Mouse (Mus musculus): ENCODE data around the gene Traf3. TPM values are rescaled to one million over a fixed set of nuclear protein-coding genes. Genes with fewer than 3 reads are reported as not detected.

The Traf3 gene
- polyA plus RNA-seq, 1 experiment: not detected

DNA sequence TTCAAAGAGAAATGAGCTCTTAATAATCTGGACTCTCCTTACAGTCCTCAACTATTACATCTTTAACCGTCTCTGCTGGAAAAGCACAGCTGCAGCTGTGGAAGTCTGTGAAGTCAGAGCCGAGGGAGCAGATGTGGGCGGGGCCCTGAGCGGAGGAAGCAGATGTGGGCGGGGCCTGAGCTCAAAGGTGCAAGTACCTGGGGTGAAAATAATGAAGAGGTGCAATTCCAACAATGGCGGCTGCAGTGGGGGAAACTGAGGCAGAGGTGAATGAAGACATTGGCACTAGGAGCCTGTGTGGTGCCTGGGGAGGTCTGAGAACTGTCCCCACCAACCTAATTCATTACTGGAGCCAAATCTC, 16.0 kb upstream of the Traf3 start:
- H3K4me3 ChIP-seq (ENCODE audit: insufficient read depth, low read depth, low read length): no peak overlapping the region
- H3K27ac ChIP-seq (ENCODE audit: insufficient read depth, low read depth, low read length): no peak overlapping the region
- 10% methylated on average over 6 of the region's 6 CpGs for WGBS
- TF ChIP-seq CTCF (IDR thresholded peaks at IDR 0.05; ENCODE audit: insufficient read depth, low read depth, low read length): no peak
- no peak for TF ChIP-seq POLR2A (IDR thresholded peaks at IDR 0.05; ENCODE audit: insufficient read depth, low read depth, low read length)
- peaks cover 9% of the 10 kb centered on the region for H3K4me1 ChIP-seq (ENCODE audit: control insufficient read depth, insufficient read depth, low read length)

DNA sequence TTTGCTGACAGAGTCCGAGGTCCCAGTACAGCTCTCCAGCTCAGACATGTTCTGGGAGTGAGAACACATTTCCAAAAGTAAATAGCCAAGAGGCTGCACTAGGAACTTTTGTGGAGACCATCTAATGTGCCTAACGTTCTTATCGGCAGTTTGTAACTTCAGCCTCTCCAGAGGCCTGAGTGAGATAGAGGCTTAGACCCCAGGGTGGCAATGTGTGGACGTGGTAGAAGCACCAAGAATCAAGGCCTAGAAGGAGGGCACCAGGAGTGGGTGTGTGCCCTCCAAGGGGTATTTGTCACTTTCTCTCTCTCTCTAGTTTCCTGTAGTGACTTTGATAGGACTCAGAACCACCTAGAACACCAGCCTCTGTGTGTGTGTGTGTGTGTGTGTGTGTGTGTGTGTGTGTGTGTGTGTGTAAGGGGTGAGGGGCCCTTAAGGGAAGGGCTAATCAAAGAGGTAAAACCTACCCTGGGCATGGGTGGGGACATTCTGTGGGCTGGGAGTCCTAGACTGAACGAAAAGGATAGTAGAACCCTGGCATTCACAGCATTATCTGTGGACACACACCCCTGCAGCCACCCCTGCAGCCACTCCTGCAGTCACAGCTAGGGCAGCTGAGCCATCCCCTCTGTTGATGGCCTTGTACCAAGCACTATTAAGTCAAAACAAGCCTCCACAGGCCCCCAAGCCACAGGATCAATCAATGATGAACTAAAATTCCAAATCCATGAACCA, 14.6 kb upstream of the Traf3 start:
- WGBS: 92% methylated on average over 5 of the region's 5 CpGs
- TF ChIP-seq CTCF (IDR thresholded peaks at IDR 0.05; ENCODE audit: insufficient read depth, low read depth, low read length) (no peak), POLR2A (IDR thresholded peaks at IDR 0.05; ENCODE audit: insufficient read depth, low read depth, low read length) (no peak)
- Histone ChIP-seq H3K27ac (ENCODE audit: insufficient read depth, low read depth, low read length) (no peak overlapping the region), H3K4me1 (ENCODE audit: control insufficient read depth, insufficient read depth, low read length) (peaks cover 2% of the 10 kb centered on the region; the same call in 1 of the 2 replicates), H3K4me3 (ENCODE audit: insufficient read depth, low read depth, low read length) (no peak overlapping the region)

DNA sequence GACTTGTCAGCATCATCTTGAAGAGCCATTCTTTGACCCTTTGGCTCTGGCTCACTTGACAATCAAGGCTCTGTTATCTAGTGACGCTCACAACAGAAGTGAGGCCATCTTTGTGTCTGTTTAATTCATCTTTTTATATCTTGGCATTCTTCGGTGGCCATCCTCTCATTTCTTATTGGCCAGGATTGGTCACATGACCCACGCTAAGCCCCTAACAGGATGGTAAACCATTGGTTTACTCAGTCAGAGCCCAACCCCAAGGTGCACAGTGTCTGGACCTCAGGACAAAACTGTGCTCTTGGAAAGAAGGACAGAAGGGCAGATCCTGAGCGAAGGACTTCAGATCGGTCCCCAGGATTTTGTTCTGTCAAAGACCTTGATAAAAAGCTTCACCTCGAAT, 13.6 kb upstream of the Traf3 start:
- Histone ChIP-seq H3K4me1 (ENCODE audit: control insufficient read depth, insufficient read depth, low read length) (peaks cover 2% of the 10 kb centered on the region; the same call in 1 of the 2 replicates), H3K27ac (ENCODE audit: insufficient read depth, low read depth, low read length) (no peak overlapping the region), H3K4me3 (ENCODE audit: insufficient read depth, low read depth, low read length) (no peak overlapping the region)
- TF ChIP-seq POLR2A (IDR thresholded peaks at IDR 0.05; ENCODE audit: insufficient read depth, low read depth, low read length) (no peak), CTCF (IDR thresholded peaks at IDR 0.05; ENCODE audit: insufficient read depth, low read depth, low read length) (no peak)
- 93% methylated on average over 6 of the region's 6 CpGs for WGBS

DNA sequence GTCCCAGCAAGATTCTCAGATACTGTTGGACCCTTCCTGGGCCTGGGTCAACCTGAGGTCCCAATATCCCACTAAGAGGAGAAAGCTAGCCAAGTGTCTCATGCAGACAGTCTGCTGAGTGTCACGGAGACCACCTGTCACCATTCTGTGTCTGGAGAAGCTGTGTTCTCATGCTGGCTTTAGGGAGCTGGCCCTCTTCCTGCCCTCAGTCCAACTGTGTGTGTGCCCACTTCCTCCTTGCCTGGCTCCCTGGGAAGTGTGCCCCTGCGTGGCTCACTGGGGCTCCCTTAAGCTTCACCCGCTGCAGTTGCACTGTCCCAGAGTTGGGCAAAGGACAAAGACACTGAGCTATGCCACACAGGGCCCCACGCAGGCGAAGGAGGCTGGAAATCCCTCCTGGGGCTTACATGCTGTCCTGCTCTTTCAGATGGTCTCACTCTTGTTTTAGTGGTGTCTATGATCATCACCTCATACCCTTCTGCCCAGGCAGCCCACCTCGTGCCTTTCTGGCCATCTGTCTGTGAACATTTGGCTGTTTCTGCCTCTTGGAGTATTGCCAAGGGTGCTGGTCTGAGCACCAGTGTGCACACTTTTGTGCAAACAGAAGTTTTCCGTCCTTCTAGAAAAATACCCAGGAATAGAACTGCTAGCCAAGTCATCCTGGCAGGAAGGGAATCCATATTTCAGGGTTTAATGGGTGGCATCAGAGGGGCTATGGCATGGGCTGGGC, 13.0 kb upstream of the Traf3 start:
- no peak overlapping the region for H3K4me3 ChIP-seq (ENCODE audit: insufficient read depth, low read depth, low read length)
- H3K27ac ChIP-seq (ENCODE audit: insufficient read depth, low read depth, low read length): no peak overlapping the region
- peaks cover 2% of the 10 kb centered on the region; the same call in 1 of the 2 replicates for H3K4me1 ChIP-seq (ENCODE audit: control insufficient read depth, insufficient read depth, low read length)
- TF ChIP-seq CTCF (IDR thresholded peaks at IDR 0.05; ENCODE audit: insufficient read depth, low read depth, low read length) (no peak), POLR2A (IDR thresholded peaks at IDR 0.05; ENCODE audit: insufficient read depth, low read depth, low read length) (no peak)
- 71% methylated on average over 7 of the region's 7 CpGs for WGBS

DNA sequence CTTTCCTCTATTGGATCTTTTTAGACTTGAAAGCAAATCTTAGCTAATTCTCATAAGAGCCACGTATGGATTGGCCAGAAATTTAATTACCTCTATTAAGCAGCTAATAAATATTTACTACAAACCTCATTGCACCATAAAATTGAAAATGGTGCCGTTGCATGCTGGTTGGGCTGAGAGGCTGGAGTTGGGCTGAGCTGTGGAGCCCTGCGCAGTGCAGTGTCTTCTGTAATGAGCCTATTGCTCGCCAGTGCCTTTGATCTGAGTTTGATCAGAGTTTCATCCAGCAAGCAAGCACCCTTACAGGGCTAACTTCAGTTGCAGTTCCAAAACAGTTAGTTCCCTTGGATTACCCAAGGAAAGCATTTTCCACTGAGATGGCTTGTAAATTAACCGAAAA, 12.2 kb upstream of the Traf3 start:
- Histone ChIP-seq H3K4me3 (ENCODE audit: insufficient read depth, low read depth, low read length) (no peak overlapping the region), H3K27ac (ENCODE audit: insufficient read depth, low read depth, low read length) (no peak overlapping the region), H3K4me1 (ENCODE audit: control insufficient read depth, insufficient read depth, low read length) (peaks cover 2% of the 10 kb centered on the region; the same call in 1 of the 2 replicates)
- WGBS: 79% methylated on average over 5 of the region's 5 CpGs
- no peak for TF ChIP-seq CTCF (IDR thresholded peaks at IDR 0.05; ENCODE audit: insufficient read depth, low read depth, low read length)
- no peak for TF ChIP-seq POLR2A (IDR thresholded peaks at IDR 0.05; ENCODE audit: insufficient read depth, low read depth, low read length)

DNA sequence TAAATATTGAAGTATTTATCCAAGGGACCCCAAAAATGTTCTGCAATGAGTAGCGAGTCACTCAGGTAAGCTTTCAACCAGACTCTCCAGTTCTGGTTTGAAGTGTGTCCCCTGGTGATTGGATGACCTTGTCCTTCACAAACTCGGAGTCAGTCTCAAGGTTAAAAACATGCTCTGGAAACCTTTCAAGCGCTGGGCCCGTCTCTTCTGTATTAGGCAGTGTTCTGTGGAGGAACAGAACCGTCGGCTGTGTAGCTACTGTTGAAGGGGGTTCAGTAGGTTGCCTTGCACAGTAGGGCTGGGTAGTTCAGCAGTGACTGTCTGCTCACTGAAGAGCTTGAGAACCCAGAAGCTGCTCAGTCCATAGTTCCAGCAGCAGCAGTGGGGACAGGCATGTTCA, 11.5 kb upstream of the Traf3 start:
- H3K4me3 ChIP-seq (ENCODE audit: insufficient read depth, low read depth, low read length): no peak overlapping the region
- TF ChIP-seq POLR2A (IDR thresholded peaks at IDR 0.05; ENCODE audit: insufficient read depth, low read depth, low read length): no peak
- TF ChIP-seq CTCF (IDR thresholded peaks at IDR 0.05; ENCODE audit: insufficient read depth, low read depth, low read length): no peak
- H3K4me1 ChIP-seq (ENCODE audit: control insufficient read depth, insufficient read depth, low read length): peaks cover 2% of the 10 kb centered on the region; the same call in 1 of the 2 replicates
- no peak overlapping the region for H3K27ac ChIP-seq (ENCODE audit: insufficient read depth, low read depth, low read length)
- 89% methylated on average over 6 of the region's 6 CpGs for WGBS

DNA sequence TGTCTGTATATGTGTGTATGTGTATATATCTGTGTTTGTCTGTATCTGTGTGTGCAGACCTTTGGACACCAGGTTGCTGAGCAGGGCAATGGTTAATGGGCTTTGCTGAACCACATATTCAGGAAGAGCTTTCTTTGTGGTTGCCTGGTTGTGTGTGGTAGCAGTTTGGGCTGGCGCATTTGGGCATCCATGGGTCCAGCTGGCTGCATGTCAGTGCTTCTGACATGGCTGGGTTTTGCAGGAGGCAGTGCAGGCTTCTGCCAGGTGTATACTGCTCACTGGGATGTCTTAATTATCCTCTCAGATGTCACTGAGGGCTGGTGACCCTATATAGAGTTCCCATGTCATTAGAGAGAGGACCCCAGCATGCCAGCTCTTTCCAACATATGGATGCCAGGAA, 10.4 kb upstream of the Traf3 start:
- no peak overlapping the region for H3K27ac ChIP-seq (ENCODE audit: insufficient read depth, low read depth, low read length)
- no peak overlapping the region for H3K4me3 ChIP-seq (ENCODE audit: insufficient read depth, low read depth, low read length)
- no peak for TF ChIP-seq CTCF (IDR thresholded peaks at IDR 0.05; ENCODE audit: insufficient read depth, low read depth, low read length)
- TF ChIP-seq POLR2A (IDR thresholded peaks at IDR 0.05; ENCODE audit: insufficient read depth, low read depth, low read length): no peak
- H3K4me1 ChIP-seq (ENCODE audit: control insufficient read depth, insufficient read depth, low read length): no peaks in the 10 kb centered on the region
- 96% methylated on average over 1 of the region's 1 CpGs for WGBS

DNA sequence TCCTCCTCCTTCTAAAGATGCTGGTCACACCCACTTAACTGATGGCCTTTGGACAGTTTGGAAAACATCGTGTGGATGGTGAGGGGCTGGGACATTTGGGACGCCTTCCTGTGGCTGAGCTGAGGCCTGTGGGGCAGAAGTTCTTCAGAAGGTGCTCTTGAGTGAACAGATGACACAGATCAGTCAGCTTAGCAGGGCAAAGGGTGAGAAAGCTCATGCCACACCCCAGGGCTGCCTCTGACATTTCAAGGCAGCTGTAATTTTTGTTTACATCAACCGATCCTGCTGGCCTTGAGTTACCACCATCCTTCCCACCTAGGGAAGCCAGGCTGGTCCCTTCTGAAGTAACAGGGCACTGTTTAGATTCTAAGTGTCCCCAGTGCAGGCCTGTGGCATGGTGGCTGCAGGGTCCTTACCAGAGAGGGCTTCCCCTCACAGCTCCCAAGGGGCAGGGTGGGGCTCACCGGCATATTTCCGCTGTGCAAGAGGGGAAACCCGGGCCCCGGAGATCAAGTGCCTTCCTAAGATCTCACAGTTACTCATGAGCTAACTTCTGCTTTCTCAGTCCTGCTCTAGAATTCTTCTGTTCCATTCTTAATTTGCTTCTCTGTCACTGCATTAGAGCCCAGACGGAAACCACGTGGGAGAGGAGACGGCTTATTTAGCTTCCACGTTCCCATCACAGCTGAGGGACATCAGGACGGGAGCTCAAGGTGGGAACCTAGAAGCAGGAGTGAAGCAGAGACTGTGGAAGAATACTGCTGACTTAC, 6.3 kb upstream of the Traf3 start:
- Histone ChIP-seq H3K4me1 (ENCODE audit: control insufficient read depth, insufficient read depth, low read length) (peaks cover 17% of the 10 kb centered on the region), H3K4me3 (ENCODE audit: insufficient read depth, low read depth, low read length) (no peak overlapping the region), H3K27ac (ENCODE audit: insufficient read depth, low read depth, low read length) (no peak overlapping the region)
- WGBS: 61% methylated on average over 12 of the region's 12 CpGs
- no peak for TF ChIP-seq POLR2A (IDR thresholded peaks at IDR 0.05; ENCODE audit: insufficient read depth, low read depth, low read length)
- no peak for TF ChIP-seq CTCF (IDR thresholded peaks at IDR 0.05; ENCODE audit: insufficient read depth, low read depth, low read length)

DNA sequence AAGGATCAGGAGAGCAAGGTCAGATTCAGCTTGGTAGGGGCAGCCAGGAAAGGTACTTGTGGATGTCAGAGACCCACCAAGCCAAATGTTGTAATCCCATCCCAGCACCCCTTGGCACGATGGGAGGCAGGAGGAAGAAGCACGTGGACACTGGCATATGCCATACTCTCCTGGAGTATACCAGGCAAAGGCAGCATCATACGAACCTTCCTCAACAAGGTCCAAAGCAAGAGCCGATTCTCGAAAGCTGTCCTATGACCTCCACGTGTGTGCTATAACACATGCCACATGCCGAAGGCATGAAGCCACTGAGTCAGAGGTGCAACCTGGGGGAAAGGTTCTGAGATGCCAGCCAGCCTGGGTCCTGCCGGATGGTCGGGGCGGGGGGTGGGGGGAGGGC, 5.3 kb upstream of the Traf3 start:
- 95% methylated on average over 10 of the region's 10 CpGs for WGBS
- TF ChIP-seq POLR2A (IDR thresholded peaks at IDR 0.05; ENCODE audit: insufficient read depth, low read depth, low read length) (no peak), CTCF (IDR thresholded peaks at IDR 0.05; ENCODE audit: insufficient read depth, low read depth, low read length) (no peak)
- peaks cover 25% of the 10 kb centered on the region for H3K4me1 ChIP-seq (ENCODE audit: control insufficient read depth, insufficient read depth, low read length)
- H3K4me3 ChIP-seq (ENCODE audit: insufficient read depth, low read depth, low read length): no peak overlapping the region
- H3K27ac ChIP-seq (ENCODE audit: insufficient read depth, low read depth, low read length): no peak overlapping the region

All from olfactory bulb, adult 2 months (tissue).